Mouse (Mus musculus) c-Kit-positive CD71-negative TER-119-negative erythroid progenitor cells, embryonic 14.5 days (primary cell): ENCODE measurements around the gene Arntl.
A peak's percentile ranks its signal among the peaks of the same experiment; 100 is the strongest.

ENCODE experiments used
- DNase-seq: peaks from one replicate; pipeline ENCODE4 v3.0.0-alpha.2; 2013; ENCODE audit warnings: low read depth

Gene Arntl

GRCm38 (mm10) chr7:113206644-113207470 lies at the start of gene Arntl:
Gene Arntl, plus strand, starts transcription at chr7:113207465.
- peak; percentile 86 for DNase-seq

GRCm38 (mm10) chr7:113161077-113161698 lies 46.1 kb upstream of the Arntl start:
- no peak for DNase-seq

- no peak for DNase-seq
These were observed 42.5 kb upstream of the Arntl start for GRCm38 (mm10) chr7:113164719-113165118.

- DNase-seq = no peak
These were observed 40.2 kb upstream of the Arntl start for GRCm38 (mm10) chr7:113167092-113167491.

GRCm38 (mm10) chr7:113168609-113169008 lies 38.7 kb upstream of the Arntl start:
- no peak for DNase-seq

GRCm38 (mm10) chr7:113172425-113172824 lies 34.8 kb upstream of the Arntl start:
- no peak for DNase-seq

- DNase-seq = no peak
These were observed 31.8 kb upstream of the Arntl start for GRCm38 (mm10) chr7:113175481-113175880.

- DNase-seq = no peak
These were observed 29.2 kb upstream of the Arntl start for GRCm38 (mm10) chr7:113178073-113178472.

GRCm38 (mm10) chr7:113183787-113184186 lies 23.5 kb upstream of the Arntl start:
- DNase-seq = no peak

DNA sequence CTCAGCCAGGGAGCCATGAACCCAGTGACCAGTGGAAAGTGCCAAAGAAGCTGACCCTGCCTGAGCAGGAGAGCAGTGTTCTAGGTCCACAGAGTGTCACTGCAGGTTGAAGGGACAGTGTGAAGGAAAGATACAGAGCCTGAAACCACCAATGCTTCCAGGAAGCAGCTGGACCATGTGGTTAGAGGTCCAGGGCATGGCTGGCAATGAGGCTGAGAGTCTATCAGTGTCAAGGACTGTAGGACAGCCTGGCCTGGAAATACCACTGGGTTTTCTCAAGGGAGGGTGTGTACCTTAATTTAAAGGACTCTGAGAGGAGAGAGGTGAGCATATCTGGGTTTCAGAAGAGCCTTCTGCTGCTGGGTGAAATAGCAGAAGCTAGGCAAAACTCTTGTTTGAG lies 22.2 kb upstream of the Arntl start:
- no peak for DNase-seq

DNA sequence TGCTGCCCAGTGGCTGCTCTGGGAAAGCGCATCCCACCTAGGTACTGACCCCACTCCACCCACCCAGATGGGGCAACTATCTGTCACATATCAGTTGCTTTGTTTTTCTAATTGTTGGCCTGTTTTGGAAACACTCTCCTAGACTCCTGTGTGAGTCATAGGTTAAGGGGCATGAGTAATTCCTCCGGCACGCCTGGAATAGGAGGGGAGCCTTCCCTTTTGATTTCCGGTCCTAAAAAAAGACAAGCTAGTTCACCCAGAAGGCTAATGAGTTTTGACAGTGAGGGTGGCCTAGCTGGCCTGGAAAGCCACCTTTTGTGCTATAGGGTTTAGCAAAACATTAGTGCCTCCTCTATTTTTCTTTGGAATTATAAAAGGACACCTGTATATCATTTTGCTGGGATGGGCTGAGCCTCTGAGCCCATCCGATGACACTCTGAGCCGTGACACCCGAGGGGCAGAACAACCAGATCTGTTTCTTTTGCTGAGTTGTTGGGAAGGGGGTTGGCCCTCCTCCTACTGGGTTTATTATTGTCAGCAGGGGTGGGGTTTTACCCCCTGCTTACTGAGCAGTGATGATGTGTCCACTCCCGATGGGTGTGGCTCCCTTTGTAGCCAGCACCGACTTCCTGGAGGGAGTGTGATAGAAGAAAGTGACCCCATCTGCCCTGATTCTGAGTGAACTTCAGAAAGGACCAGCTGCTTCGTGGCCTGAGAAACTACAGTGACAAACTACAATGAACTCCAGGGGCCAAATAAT lies 21.0 kb upstream of the Arntl start:
- no peak for DNase-seq

GRCm38 (mm10) chr7:113188091-113188490 lies 19.2 kb upstream of the Arntl start:
- DNase-seq = no peak

GRCm38 (mm10) chr7:113188566-113188965 lies 18.7 kb upstream of the Arntl start:
- DNase-seq = no peak

GRCm38 (mm10) chr7:113191787-113192186 lies 15.5 kb upstream of the Arntl start:
- DNase-seq = no peak

GRCm38 (mm10) chr7:113192714-113193365 lies 14.4 kb upstream of the Arntl start:
- DNase-seq = no peak

GRCm38 (mm10) chr7:113193872-113194271 lies 13.4 kb upstream of the Arntl start:
- no peak for DNase-seq

DNA sequence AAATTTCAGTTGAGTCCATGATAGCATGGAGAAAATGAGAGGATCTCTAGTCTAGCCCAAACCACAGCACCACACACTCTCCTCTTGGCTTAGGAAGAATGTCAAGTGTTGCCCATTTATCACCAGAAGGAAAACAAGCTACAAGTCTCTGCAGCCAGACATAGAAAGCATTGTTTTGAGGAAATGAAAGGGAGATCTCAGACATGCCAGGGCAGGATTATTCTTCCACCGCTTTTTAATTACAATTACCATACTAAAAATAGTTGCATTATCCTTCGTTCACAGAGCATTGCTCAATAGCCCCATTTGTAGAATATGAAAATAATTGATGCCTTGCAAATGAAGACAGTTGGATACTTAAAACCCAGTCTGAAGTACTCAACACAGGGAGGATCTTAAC lies 12.0 kb upstream of the Arntl start:
- no peak for DNase-seq

DNA sequence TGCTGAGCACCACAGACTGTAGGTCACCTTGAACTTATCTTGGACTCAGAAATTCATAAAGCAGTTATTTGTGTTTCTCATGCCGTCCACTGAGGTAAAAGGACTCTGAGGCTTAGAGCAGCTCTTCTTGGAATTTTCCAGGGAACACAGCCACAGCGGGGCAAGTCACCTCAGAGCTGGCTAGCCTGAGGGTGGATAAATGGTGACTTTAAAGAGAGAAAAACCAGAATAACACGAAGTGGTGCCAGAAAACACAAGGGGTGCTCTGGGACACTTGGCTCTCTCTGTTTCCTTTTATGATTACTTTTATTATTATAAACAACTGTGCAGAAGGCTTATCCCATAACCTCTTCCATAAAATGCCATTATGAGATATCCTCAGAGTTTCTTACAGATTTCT lies 11.1 kb upstream of the Arntl start:
- DNase-seq = no peak

DNA sequence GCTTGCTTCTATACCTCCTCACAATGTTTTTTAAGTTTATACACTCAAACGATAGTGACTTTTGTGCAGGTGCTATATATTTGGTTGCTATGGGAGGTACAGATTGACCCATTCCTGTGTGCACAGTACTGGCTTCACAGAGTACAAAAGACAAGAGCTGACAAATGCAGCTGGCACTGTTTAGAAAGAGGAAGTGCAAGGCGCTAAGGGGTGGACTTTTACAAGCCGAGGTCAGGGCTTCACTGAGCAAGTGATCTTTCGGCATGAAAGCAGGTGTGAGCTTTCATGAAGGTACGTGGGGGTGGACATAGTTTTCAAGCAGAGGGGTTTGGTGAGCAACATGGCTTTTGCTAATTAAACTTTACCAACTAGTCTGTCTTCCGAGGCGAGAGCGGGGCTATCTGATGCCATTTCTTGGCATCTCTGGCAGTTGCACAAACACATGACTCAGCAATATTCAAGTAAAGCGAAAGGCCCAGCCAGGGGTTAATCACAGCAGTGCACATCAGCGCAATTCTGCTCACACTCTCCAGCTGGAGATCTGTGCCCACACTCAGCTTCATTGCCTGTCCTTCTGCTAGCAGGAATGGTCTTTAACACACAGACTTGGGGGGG lies 10.0 kb upstream of the Arntl start:
- peak; percentile 23 for DNase-seq

DNA sequence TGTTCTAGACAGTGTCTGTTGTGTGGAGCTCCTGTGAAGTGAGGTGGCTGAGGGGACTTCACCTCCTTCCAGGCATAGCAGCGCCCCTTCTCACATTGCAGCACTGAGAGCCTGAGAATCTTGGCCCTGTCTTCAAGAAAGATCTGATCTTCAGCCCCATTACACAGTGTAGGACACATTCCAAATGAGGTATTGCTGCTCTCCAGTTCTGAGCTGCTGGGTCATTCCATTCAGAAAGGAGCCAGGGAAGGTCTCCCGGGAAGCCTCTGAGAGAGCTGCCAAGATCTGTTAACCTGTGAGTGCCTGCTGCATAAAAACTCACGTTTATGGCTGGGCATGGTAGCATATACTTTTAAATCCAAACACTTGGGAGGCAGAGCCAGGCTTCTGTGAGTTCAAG lies 5.7 kb upstream of the Arntl start:
- DNase-seq = no peak

- no peak for DNase-seq
These were observed 464 bp downstream of the Arntl start for GRCm38 (mm10) chr7:113207471-113208387.
